Mouse (Mus musculus): Measurements from ENCODE around the gene Hbb-bt.
"Not testable (repeated sequence)": the region's sequence is repeated elsewhere in the genome, so short reads cannot be mapped to it uniquely, and the experiment has no call there.

The Hbb-bt gene

GRCm38 (mm10) chr7:103813766-103814165, at the start of gene Hbb-bt:
Gene Hbb-bt, minus strand, starts transcription at chr7:103813996.
- no peak for DNase-seq (ENCODE audit: low spot score)

- DNase-seq (ENCODE audit: low spot score), result no peak
These were observed 47.7 kb upstream of the Hbb-bt start for GRCm38 (mm10) chr7:103861531-103861930.

GRCm38 (mm10) chr7:103860855-103861254, 47.1 kb upstream of the Hbb-bt start:
- peak; percentile 5 for DNase-seq (ENCODE audit: low spot score)

- DNase-seq (ENCODE audit: low spot score), result no peak
These were observed 45.3 kb upstream of the Hbb-bt start for GRCm38 (mm10) chr7:103859076-103859475.

GRCm38 (mm10) chr7:103854669-103855068, 40.9 kb upstream of the Hbb-bt start:
- no peak for DNase-seq (ENCODE audit: low spot score)

- no peak for DNase-seq (ENCODE audit: low spot score)
These were observed 39.3 kb upstream of the Hbb-bt start, which contains the start of gene Hbb-y for GRCm38 (mm10) chr7:103853090-103853489. Gene Hbb-y, minus strand, starts transcription at chr7:103853216.

- no peak for DNase-seq (ENCODE audit: low spot score)
These were observed 30.9 kb upstream of the Hbb-bt start for GRCm38 (mm10) chr7:103844525-103845325.

- DNase-seq (ENCODE audit: low spot score), result no peak
These were observed 29.2 kb upstream of the Hbb-bt start, which contains the start of gene Hbb-bh1 for GRCm38 (mm10) chr7:103843034-103843433. Gene Hbb-bh1, minus strand, starts transcription at chr7:103843164.

- DNase-seq (ENCODE audit: low spot score), result no peak
These were observed 26.5 kb upstream of the Hbb-bt start, which contains the start of gene Hbb-bh2 for GRCm38 (mm10) chr7:103840268-103840667. Gene Hbb-bh2, minus strand, starts transcription at chr7:103840520.

GRCm38 (mm10) chr7:103827808-103828207, 14.0 kb upstream of the Hbb-bt start, which contains the start of gene Hbb-bs:
Gene Hbb-bs, minus strand, starts transcription at chr7:103828096.
- no peak for DNase-seq (ENCODE audit: low spot score)

- DNase-seq (ENCODE audit: low spot score), result not testable (repeated sequence)
These were observed 13.3 kb upstream of the Hbb-bt start for GRCm38 (mm10) chr7:103827139-103827538.

- no peak for DNase-seq (ENCODE audit: low spot score)
These were observed 12.6 kb upstream of the Hbb-bt start for GRCm38 (mm10) chr7:103826255-103826887.

- no peak for DNase-seq (ENCODE audit: low spot score)
These were observed 11.9 kb upstream of the Hbb-bt start for GRCm38 (mm10) chr7:103825536-103826254.

GRCm38 (mm10) chr7:103824597-103824996, 10.8 kb upstream of the Hbb-bt start:
- no peak for DNase-seq (ENCODE audit: low spot score)

GRCm38 (mm10) chr7:103815085-103815484, 1.3 kb upstream of the Hbb-bt start:
- not testable (repeated sequence) for DNase-seq (ENCODE audit: low spot score)

GRCm38 (mm10) chr7:103813152-103813551, 644 bp downstream of the Hbb-bt start:
- not testable (repeated sequence) for DNase-seq (ENCODE audit: low spot score)

- DNase-seq (ENCODE audit: low spot score), result no peak
These were observed 1.6 kb downstream of the Hbb-bt start for GRCm38 (mm10) chr7:103812174-103812573.

- no peak for DNase-seq (ENCODE audit: low spot score)
These were observed 2.5 kb downstream of the Hbb-bt start for GRCm38 (mm10) chr7:103811223-103811845.

GRCm38 (mm10) chr7:103810746-103811145, 3.0 kb downstream of the Hbb-bt start:
- DNase-seq (ENCODE audit: low spot score), result no peak

- no peak for DNase-seq (ENCODE audit: low spot score)
These were observed 3.5 kb downstream of the Hbb-bt start for GRCm38 (mm10) chr7:103810296-103810695.

- DNase-seq (ENCODE audit: low spot score), result no peak
These were observed 4.0 kb downstream of the Hbb-bt start for GRCm38 (mm10) chr7:103809801-103810155.
